ENCODE assay signal across 11 mouse cellular contexts in the genomic region with DNA sequence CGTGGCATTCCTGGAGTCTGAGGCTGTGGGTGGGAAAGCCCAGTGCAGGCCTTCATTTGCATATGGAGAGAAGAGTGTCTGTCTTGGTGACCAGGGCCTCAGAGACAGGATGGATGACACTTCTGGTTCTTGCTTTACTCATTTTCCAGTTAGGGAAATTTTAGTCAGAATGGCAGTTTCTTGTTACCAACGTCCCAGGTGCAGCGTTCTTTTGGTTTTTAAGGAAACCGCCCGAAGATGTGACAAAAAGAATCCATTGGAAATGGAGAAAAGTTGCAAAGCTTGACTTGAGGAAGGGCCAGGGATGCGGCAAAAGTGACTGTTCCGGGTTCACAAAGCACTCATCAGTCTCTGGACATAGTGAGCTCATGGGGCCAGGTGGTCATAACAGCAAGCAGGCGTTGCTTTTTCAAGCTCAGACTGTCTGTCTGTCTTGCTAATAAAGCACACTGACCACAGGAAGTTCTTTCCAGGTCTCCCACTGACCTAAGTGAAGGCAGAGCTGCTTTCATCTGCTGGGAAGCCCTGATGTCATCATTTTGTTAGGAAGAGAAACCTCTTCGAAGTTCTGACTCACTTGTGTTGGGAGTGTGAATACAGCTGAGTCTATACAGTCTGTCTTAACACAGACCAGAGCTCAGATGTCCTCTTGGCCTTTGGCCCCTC. TPM values are rescaled to one million over a fixed set of nuclear protein-coding genes. Genes with fewer than 3 reads are reported as not detected.
DNase-seq lines count a peak whose midpoint lies in the region; ATAC-seq and TF ChIP-seq lines count a peak whose summit lies in the region.
"Had no signal": no experiment of that assay in that cellular context is flagged by ENCODE, and none has a peak within 500 bp of the region (broad histone marks: within the 10 kb centered on the region; RNA-seq: fewer than 3 reads in every experiment).

No protein-coding gene starts in this region.

- ATAC-seq in heart, postnatal 0 days (ENCODE audit: insufficient read depth, low read depth), result no peak
- no peak for ATAC-seq in megakaryocyte, adult 5-6 weeks (ENCODE audit: poor library complexity, severe bottlenecking)
- no peak for ATAC-seq in intestine, embryonic 16.5 days

- peak overlapping the region; percentile 59 for H3K27ac ChIP-seq in heart, postnatal 0 days (ENCODE audit: low read depth)
- 0 out of 2 replicates have a peak overlapping the region, but pooled peaks have one; percentile 52 for H3K27ac ChIP-seq in intestine, embryonic 16.5 days (ENCODE audit: low read length)
- no peak overlapping the region for H3K27ac ChIP-seq in left cerebral cortex, adult 2 months
- H3K27ac ChIP-seq: embryonic facial prominence, embryonic 10.5 days; hindbrain, embryonic 14.5 days; midbrain, embryonic 12.5 days had no signal

- no peak overlapping the region for H3K9ac ChIP-seq in heart, postnatal 0 days (replicated peaks; ENCODE audit: low read depth, low read length)
- no peak overlapping the region for H3K9ac ChIP-seq in intestine, embryonic 16.5 days (ENCODE audit: low read depth, low read length)
- H3K9ac ChIP-seq: hindbrain, embryonic 14.5 days; midbrain, embryonic 12.5 days had no signal

- H3K27me3 ChIP-seq in heart, postnatal 0 days (ENCODE audit: control insufficient read depth, insufficient read depth, low read length), result no peaks in the 10 kb centered on the region
- H3K27me3 ChIP-seq in megakaryocyte, embryonic 14.5 days (replicated peaks), result no peaks in the 10 kb centered on the region
- H3K27me3 ChIP-seq in intestine, embryonic 16.5 days (replicated peaks; ENCODE audit: control insufficient read depth, insufficient read depth, low read length), result no peaks in the 10 kb centered on the region
- H3K27me3 ChIP-seq: midbrain, embryonic 12.5 days had no signal

- H3K4me2 ChIP-seq in heart, postnatal 0 days (ENCODE audit: low read depth, low read length), result no peak overlapping the region
- no peak overlapping the region for H3K4me2 ChIP-seq in intestine, embryonic 16.5 days (ENCODE audit: low read depth, low read length)
- H3K4me2 ChIP-seq: hindbrain, embryonic 14.5 days; midbrain, embryonic 12.5 days had no signal

- intact Hi-C loops in left cerebral cortex, adult 2 months (cut with DNase I), result loop anchor here (1.0 kb wide), 1 partner anchor 77 kb away; no protein-coding TSS in a partner anchor

- peaks cover 34% of the 10 kb centered on the region for H3K36me3 ChIP-seq in heart, postnatal 0 days (replicated peaks; ENCODE audit: control insufficient read depth, insufficient read depth, low read length)
- H3K36me3 ChIP-seq in megakaryocyte, embryonic 14.5 days (replicated peaks; ENCODE audit: low read length), result peaks cover 95% of the 10 kb centered on the region
- H3K36me3 ChIP-seq in intestine, embryonic 16.5 days (ENCODE audit: control insufficient read depth, insufficient read depth, low read length), result peaks cover 4% of the 10 kb centered on the region; the same call in 1 of the 2 replicates

- peaks cover 28% of the 10 kb centered on the region for H3K4me1 ChIP-seq in heart, postnatal 0 days (ENCODE audit: control insufficient read depth, insufficient read depth)
- peaks cover 70% of the 10 kb centered on the region for H3K4me1 ChIP-seq in megakaryocyte, embryonic 14.5 days
- peaks cover 59% of the 10 kb centered on the region for H3K4me1 ChIP-seq in intestine, embryonic 16.5 days (ENCODE audit: control insufficient read depth, insufficient read depth, low read length)

- no peak for TF ChIP-seq EP300 in heart, postnatal 0 days (IDR thresholded peaks at IDR 0.05; ENCODE audit: low read depth)

- 72% methylated on average over 9 of the region's 9 CpGs for WGBS in heart, postnatal 0 days
- 79% methylated on average over 9 of the region's 9 CpGs for WGBS in intestine, embryonic 16.5 days

- no peaks in the 10 kb centered on the region for H3K9me3 ChIP-seq in heart, postnatal 0 days (replicated peaks; ENCODE audit: control insufficient read depth, low read length)
- no peaks in the 10 kb centered on the region for H3K9me3 ChIP-seq in megakaryocyte, embryonic 14.5 days
- H3K9me3 ChIP-seq in intestine, embryonic 16.5 days (ENCODE audit: control insufficient read depth, low read length), result no peaks in the 10 kb centered on the region
- H3K9me3 ChIP-seq: embryonic facial prominence, embryonic 10.5 days; midbrain, embryonic 12.5 days had no signal

- DNase-seq in heart, postnatal 0 days (ENCODE audit: low spot score), result peak; percentile 20
- no peak for DNase-seq in heart, adult 9 months (ENCODE audit: low spot score in 2 of 2)
- DNase-seq in left cerebral cortex, adult 2 months (ENCODE audit: extremely low spot score in 1 of 2, low spot score in 2 of 2), result no peak
- DNase-seq in kidney, adult 18-20 months, result no peak
- DNase-seq: thymus, adult 18-20 months had no signal

- H3K4me3 ChIP-seq in heart, postnatal 0 days (ENCODE audit: low read depth, low read length), result no peak overlapping the region
- H3K4me3 ChIP-seq in megakaryocyte, embryonic 14.5 days (replicated peaks), result peak overlapping the region; percentile 34
- H3K4me3 ChIP-seq in intestine, embryonic 16.5 days (ENCODE audit: low read length), result no peak overlapping the region
- H3K4me3 ChIP-seq in left cerebral cortex, adult 2 months, result no peak overlapping the region
- H3K4me3 ChIP-seq: embryonic facial prominence, embryonic 10.5 days; midbrain, embryonic 12.5 days had no signal

- no peak for TF ChIP-seq CTCF in heart, postnatal 0 days (IDR thresholded peaks at IDR 0.05; ENCODE audit: low read depth)
- TF ChIP-seq CTCF in left cerebral cortex, adult 2 months (IDR thresholded peaks at IDR 0.05), result no peak

RNA-seq across cellular contexts. Expression of gene Anp32a, which starts 31.6 kb away (rescaled TPM):
- total RNA-seq in heart, postnatal 0 days (2014; rRNA removed; ENCODE audit: low replicate concordance), result 20.8 and 28.8 TPM in 2 replicates
- polyA plus RNA-seq in heart, postnatal 0 days (2015; fragmentation: Nextera tagmentation; extraction: Ambion mirVana), result 127 and 132 TPM in 2 replicates
- 15.3 and 263 TPM in 2 replicates for polyA plus RNA-seq in megakaryocyte, embryonic 14.5 days (2012; ENCODE audit: insufficient read depth, low replicate concordance)
- total RNA-seq in megakaryocyte, adult 5-6 weeks (2015), result 257 and 275 TPM in 2 replicates
- total RNA-seq in megakaryocyte, adult 5-6 weeks (2017), result 587 and 621 TPM in 2 replicates
- polyA plus RNA-seq in intestine, embryonic 16.5 days (2015; fragmentation: Nextera tagmentation; extraction: Ambion mirVana), result 146 and 206 TPM in 2 replicates
- total RNA-seq in left cerebral cortex, adult 2 months (2021), result 100 to 1,000 TPM; 278 to 279 TPM
